Mouse (Mus musculus) cortical plate, adult 2 months (tissue): ENCODE results near the gene Smndc1. TPM values are rescaled to one million over a fixed set of nuclear protein-coding genes. Genes with fewer than 3 reads are reported as not detected.
"Not testable (repeated sequence)": the region's sequence is repeated elsewhere in the genome, so short reads cannot be mapped to it uniquely, and the experiment has no call there.

Experiments
- H3K27ac ChIP-seq: fragments of 200-500 bp; 2 replicates; pipeline ENCODE4 v1.5.1; 2012; ENCODE audit warnings: low read length, control low read depth, inconsistent platforms; ENCODE audit not compliant: insufficient read depth
- H3K4me1 ChIP-seq: fragments of 200-500 bp; 2 replicates; pipeline ENCODE4 v1.6.1; 2011; ENCODE audit warnings: low read length; ENCODE audit not compliant: control insufficient read depth, insufficient read depth
- H3K4me3 ChIP-seq: fragments of 200-500 bp; 2 replicates; pipeline ENCODE4 v1.5.1; 2011; ENCODE audit warnings: mild to moderate bottlenecking, low read length, control low read depth; ENCODE audit not compliant: insufficient read depth
- CTCF ChIP-seq: fragments of 200-500 bp; IDR thresholded peaks from 2 replicates; pipeline ENCODE4 v1.5.1; 2011; ENCODE audit warnings: mild to moderate bottlenecking, control low read depth, low read length; ENCODE audit not compliant: insufficient read depth; ENCODE audit errors: extremely low read depth
- POLR2A ChIP-seq: fragments of 200-500 bp; IDR thresholded peaks from 2 replicates; pipeline ENCODE4 v1.6.1; 2011; ENCODE audit warnings: mild to moderate bottlenecking, low read length, control low read depth; ENCODE audit not compliant: insufficient read depth; ENCODE audit errors: extremely low read depth
- polyA plus RNA-seq: library from polyadenylated mRNA; depleted of rRNA; stranded (reverse); fragments of >200 nt; gene quantifications from 2 replicates; pipeline ENCODE4 v1.2.3, GENCODE M21; 2012

Gene Smndc1
- polyA plus RNA-seq, 1 experiment: 19.9 TPM

DNA sequence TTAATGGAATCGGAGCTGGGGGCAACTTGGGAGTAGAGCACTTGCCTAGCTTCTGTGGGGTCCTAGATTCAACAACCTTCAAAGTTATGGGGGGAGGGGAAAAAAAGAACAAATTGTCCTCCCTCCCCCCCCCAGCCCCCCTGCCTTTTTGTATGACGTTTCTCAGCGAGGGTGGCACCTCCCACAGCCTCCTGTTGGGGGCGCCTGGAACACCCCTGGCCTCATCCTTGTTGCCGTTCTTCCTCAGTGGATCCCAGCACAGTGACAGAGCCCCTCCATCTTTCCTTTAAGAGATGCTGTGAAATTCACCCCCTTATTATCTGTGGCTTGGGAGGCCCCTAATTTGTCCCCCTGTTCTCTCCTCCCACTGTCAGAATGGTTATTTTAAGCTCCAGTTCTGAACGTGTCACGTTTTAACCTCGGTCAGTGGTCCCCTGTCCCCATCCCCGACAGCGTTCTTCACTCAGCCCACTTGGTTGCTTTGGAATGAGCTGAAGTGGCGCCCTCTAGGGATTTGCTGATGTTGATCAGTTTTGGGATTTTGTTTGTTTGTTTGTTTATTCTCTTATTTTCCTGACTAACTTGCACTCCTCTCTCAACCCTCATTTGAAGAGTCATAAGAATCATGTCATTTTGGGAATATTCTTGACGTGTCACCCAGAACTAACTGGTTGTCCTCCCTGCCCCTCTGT, 12.5 kb upstream of the Smndc1 start:
- Histone ChIP-seq H3K4me1 (no peaks in the 10 kb centered on the region), H3K4me3 (no peak overlapping the region), H3K27ac (no peak overlapping the region)
- no peak for TF ChIP-seq POLR2A
- TF ChIP-seq CTCF: 0 out of 2 replicates have a peak, but pooled peaks have one; percentile 7

DNA sequence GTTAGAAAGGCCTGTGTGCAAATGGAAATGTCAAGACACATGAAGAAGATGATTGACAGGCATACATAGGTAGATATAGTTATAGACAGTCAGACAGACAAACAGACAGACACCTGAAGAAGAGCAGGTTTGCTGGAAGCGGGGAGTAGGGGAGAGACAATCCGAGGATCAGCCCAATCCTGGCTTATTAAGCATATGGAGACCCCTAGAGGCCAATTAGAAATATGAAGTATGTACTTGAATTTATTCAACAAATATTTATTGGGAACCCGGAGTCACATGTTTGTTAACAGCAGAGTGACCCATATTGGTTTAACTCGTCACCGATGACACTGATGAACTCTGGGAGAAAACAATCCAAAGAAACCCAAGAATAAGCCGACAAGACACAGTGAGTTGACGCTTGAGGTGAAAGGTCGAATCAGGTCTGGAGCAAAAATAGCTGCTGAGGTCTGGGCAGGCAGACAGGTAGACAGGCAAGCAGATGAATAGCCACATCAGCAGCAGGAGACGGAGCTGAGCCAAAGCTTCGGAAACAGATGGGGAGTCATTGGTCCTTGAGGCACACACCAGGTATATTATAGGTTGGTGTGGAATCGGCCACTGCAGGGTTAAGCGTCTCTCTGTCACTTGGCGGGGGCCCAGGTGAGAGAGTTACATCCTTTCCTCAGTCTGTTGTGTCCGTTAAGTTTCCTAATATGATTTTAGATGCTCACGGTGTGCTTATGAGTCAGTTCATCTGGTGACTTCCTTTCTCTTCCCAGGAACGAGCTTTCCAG, 10.1 kb upstream of the Smndc1 start:
- Histone ChIP-seq H3K27ac (no peak overlapping the region), H3K4me3 (no peak overlapping the region), H3K4me1 (no peaks in the 10 kb centered on the region)
- TF ChIP-seq POLR2A (no peak), CTCF (no peak)

GRCm38 (mm10) chr19:53399213-53399612, 8.8 kb upstream of the Smndc1 start:
- H3K4me3 ChIP-seq: no peak overlapping the region
- no peak overlapping the region for H3K27ac ChIP-seq
- no peaks in the 10 kb centered on the region for H3K4me1 ChIP-seq
- TF ChIP-seq CTCF (no peak), POLR2A (no peak)

DNA sequence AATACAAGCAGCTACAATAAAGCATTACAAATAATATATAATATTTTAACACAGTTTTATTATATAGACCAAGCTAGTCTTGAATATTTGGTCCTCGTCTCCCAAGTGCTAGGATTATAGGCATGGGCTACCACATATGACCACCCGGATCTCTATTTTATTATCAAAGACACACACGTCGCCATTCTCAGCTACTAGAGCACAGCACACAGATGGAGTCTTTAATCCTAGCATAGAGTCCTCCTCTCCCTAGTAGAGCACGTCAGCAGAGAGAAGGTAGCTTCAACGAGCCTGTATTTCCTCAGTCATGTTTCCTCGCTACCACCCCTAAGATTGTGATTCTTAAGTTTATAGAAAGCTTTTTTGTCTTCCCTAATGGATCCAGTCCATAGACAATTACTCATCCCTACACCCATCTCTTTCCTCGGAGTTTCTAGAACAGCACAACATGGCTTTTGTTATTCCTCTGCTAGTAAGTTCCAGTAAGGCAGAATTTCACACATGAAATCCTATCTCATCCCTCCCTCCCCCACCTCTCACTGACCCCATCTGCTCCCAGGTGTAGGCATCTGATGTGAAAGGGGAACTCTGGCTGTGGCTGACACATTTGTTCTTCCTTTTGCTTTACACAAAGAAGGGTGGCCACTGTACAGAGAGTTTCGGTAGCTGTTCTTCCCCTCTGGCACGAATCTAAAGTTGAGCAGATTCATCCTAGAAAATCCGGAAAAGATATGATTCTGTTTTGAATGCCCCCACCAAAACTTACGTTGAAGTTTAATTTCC, 7.3 kb upstream of the Smndc1 start:
- no peaks in the 10 kb centered on the region for H3K4me1 ChIP-seq
- no peak for TF ChIP-seq POLR2A
- TF ChIP-seq CTCF: no peak
- H3K4me3 ChIP-seq: no peak overlapping the region
- no peak overlapping the region for H3K27ac ChIP-seq

- H3K27ac ChIP-seq, H3K4me3 ChIP-seq, H3K4me1 ChIP-seq: not testable (repeated sequence)
These were observed 5.4 kb upstream of the Smndc1 start for GRCm38 (mm10) chr19:53395805-53396204.

DNA sequence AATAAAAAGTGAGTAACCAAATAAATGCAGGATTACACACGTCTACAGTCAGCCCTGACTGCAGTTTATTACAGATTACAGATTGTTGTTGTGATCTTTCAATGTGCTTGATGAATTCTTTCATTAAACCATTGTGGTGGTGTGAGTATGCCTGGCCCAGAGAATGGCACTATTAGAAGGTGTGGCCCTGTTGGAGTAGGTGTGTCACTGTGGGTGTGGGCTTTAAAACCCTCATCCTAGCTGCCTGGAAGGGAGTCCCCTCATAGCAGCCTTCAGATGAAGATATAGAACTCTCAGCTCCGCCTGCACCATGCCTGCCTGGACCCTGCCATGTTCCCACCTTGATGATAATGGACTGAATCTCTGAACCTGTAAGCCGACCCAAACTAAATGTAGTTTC, 4.6 kb upstream of the Smndc1 start:
- H3K27ac ChIP-seq, H3K4me3 ChIP-seq, H3K4me1 ChIP-seq: not testable (repeated sequence)

GRCm38 (mm10) chr19:53394552-53394951, 4.2 kb upstream of the Smndc1 start:
- Histone ChIP-seq H3K4me1 (no peaks in the 10 kb centered on the region), H3K4me3 (no peak overlapping the region), H3K27ac (no peak overlapping the region)
- TF ChIP-seq POLR2A: no peak
- peak; percentile 15; the same call in 1 of the 2 replicates for TF ChIP-seq CTCF

GRCm38 (mm10) chr19:53393646-53394045, 3.3 kb upstream of the Smndc1 start:
- no peak for TF ChIP-seq POLR2A
- no peak for TF ChIP-seq CTCF
- Histone ChIP-seq H3K27ac (no peak overlapping the region), H3K4me1 (no peaks in the 10 kb centered on the region), H3K4me3 (no peak overlapping the region)

DNA sequence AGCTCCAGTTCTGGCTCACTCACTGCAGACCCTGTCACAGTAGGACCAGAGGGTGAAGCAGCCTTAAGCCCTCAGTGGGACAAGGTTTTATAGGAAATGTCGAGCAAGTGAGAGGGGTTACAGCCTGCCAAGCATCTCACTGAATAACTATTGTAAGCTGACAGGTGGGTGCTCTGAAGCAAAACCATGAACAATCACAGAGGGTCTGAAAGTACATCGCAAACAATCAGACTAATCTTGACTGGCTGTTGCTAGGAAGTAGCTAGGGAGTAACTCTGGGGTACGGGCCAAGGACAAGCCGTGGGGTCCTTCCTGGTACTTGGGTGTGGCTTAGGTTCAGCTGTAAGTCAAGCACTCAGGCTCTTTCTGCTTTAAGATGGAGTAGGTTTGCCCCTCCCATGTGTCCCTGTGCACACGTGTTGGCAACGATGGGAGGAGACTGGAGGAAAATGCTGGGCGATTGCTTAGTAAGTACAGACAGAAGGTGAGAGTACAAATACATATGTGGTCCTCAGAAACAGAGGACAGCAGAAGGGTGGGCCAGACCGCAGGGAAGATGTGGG, 2.5 kb upstream of the Smndc1 start:
- no peak for TF ChIP-seq CTCF
- no peak for TF ChIP-seq POLR2A
- Histone ChIP-seq H3K4me1 (no peaks in the 10 kb centered on the region), H3K4me3 (no peak overlapping the region), H3K27ac (no peak overlapping the region)
